Mouse (Mus musculus) lung, postnatal 25 days (tissue): Measurements from ENCODE around the gene Rora.

Experiments used
- DNase-seq: peaks from one replicate; pipeline ENCODE4 v3.0.0; 2022; ENCODE audit warnings: low spot score

The Rora gene

GRCm38 (mm10) chr9:69306734-69307528, 653.3 kb downstream of the Rora start:
- peak; percentile 57 for DNase-seq

GRCm38 (mm10) chr9:69307974-69308373, 654.4 kb downstream of the Rora start:
- DNase-seq, result no peak

- no peak for DNase-seq
Observed at GRCm38 (mm10) chr9:69310524-69310923, 656.9 kb downstream of the Rora start.

- DNase-seq, result no peak
Observed at GRCm38 (mm10) chr9:69313297-69313696, 659.7 kb downstream of the Rora start.

GRCm38 (mm10) chr9:69314451-69315210, 661.0 kb downstream of the Rora start:
- no peak for DNase-seq

GRCm38 (mm10) chr9:69317527-69318115, 664.0 kb downstream of the Rora start:
- DNase-seq, result peak; percentile 24

- DNase-seq, result no peak
Observed at GRCm38 (mm10) chr9:69319434-69319833, 665.8 kb downstream of the Rora start.

GRCm38 (mm10) chr9:69319913-69320634, 666.5 kb downstream of the Rora start:
- DNase-seq, result no peak

GRCm38 (mm10) chr9:69320635-69321027, 667.0 kb downstream of the Rora start:
- DNase-seq, result no peak

- no peak for DNase-seq
Observed at GRCm38 (mm10) chr9:69321956-69322355, 668.4 kb downstream of the Rora start.

- no peak for DNase-seq
Observed at GRCm38 (mm10) chr9:69323831-69324230, 670.2 kb downstream of the Rora start.

GRCm38 (mm10) chr9:69327077-69327476, 673.5 kb downstream of the Rora start:
- no peak for DNase-seq

- DNase-seq, result no peak
Observed at GRCm38 (mm10) chr9:69327591-69327990, 674.0 kb downstream of the Rora start.

- DNase-seq, result peak; percentile 14
Observed at GRCm38 (mm10) chr9:69331790-69332189, 678.2 kb downstream of the Rora start.

GRCm38 (mm10) chr9:69332802-69333568, 679.4 kb downstream of the Rora start:
- DNase-seq, result no peak

GRCm38 (mm10) chr9:69333654-69334053, 680.1 kb downstream of the Rora start:
- no peak for DNase-seq

GRCm38 (mm10) chr9:69334106-69334505, 680.5 kb downstream of the Rora start:
- peak; percentile 18 for DNase-seq

GRCm38 (mm10) chr9:69336063-69336462, 682.5 kb downstream of the Rora start:
- DNase-seq, result no peak

GRCm38 (mm10) chr9:69339199-69339598, 685.6 kb downstream of the Rora start:
- DNase-seq, result no peak

- DNase-seq, result no peak
Observed at GRCm38 (mm10) chr9:69339829-69340228, 686.2 kb downstream of the Rora start.

- no peak for DNase-seq
Observed at GRCm38 (mm10) chr9:69340421-69340820, 686.8 kb downstream of the Rora start.
